12 mouse cellular contexts compared by ENCODE assay signal in the genomic region with DNA sequence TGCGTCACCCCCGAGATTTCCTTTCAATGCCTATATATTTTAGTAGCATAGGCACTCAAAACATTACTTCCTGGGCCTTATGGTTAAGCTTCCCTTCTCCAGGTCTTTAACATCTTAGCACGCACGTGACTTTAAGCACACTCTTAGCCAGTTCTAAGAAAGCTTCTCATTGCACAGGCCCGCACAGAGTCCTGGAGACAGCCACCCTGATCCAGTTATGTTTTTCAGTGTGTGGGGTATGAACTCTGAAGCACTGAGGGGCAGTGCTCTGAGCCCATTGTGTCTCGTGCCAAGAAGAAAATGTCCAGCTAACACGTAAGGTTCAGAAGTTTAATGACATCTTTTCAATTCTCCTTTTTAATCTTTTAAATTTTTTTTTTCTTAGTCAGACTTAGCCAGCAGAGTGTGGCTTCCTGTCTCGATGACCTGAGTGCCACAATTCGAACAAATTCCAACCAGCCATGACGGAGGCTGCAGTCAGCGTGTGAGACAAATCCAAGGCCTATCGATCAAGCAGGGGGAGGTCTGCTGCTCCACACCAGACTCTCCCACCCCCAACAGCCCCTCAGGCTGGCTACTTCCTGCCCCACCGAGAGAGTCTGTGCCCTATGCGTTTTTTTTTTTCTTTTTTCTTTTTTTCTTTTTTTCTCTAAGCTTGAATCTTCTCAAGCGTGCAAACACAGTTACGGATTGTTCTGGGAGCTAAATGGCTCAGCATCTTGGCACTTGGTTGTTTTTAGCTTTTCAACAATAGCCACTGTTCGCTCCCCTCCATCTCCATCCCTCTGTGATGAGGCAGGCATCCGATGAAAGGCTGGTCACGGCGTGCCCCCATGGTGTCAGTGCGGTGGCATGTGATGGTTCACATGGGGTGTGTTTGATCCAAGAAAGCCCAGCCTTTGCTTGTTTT.
DNase-seq lines count a peak whose midpoint lies in the region; ATAC-seq and TF ChIP-seq lines count a peak whose summit lies in the region.
"Had no signal": no experiment of that assay in that cellular context is flagged by ENCODE, and none has a peak within 500 bp of the region (broad histone marks: within the 10 kb centered on the region; RNA-seq: fewer than 3 reads in every experiment).

No protein-coding gene starts in this region.

- H3K79me2 ChIP-seq in C2C12 (ENCODE audit: control insufficient read depth, insufficient read depth): no peaks in the 10 kb centered on the region

- H3K27me3 ChIP-seq in heart, embryonic 12.5 days (replicated peaks): no peaks in the 10 kb centered on the region
- H3K27me3 ChIP-seq in C2C12 (ENCODE audit: control insufficient read depth, insufficient read depth, insufficient read length): no peaks in the 10 kb centered on the region
- H3K27me3 ChIP-seq in forebrain, embryonic 12.5 days: no peaks in the 10 kb centered on the region
- no peaks in the 10 kb centered on the region for H3K27me3 ChIP-seq in midbrain, embryonic 11.5 days (ENCODE audit: control insufficient read depth, insufficient read depth, low read length)
- H3K27me3 ChIP-seq: CH12.LX had no signal

- H3K79me3 ChIP-seq in C2C12 (ENCODE audit: low read depth): no peaks in the 10 kb centered on the region

- TF ChIP-seq CTCF in C2C12 (IDR thresholded peaks at IDR 0.05; ENCODE audit: control insufficient read depth, insufficient read depth, insufficient read length): no peak

- H3K9me3 ChIP-seq in heart, embryonic 12.5 days (replicated peaks): no peaks in the 10 kb centered on the region
- no peaks in the 10 kb centered on the region for H3K9me3 ChIP-seq in forebrain, embryonic 12.5 days
- H3K9me3 ChIP-seq in midbrain, embryonic 11.5 days (ENCODE audit: control insufficient read depth, low read length): no peaks in the 10 kb centered on the region

- peak; percentile 82 for DNase-seq in heart, adult 11 months
- DNase-seq in midbrain, embryonic 11.5 days (ENCODE audit: low spot score, missing footprints): peak; percentile 94
- DNase-seq in frontal cortex, postnatal 10 days (ENCODE audit: low spot score in 2 of 2): no peak
- no peak for DNase-seq in adipocyte (ENCODE audit: low spot score)
- DNase-seq: heart, postnatal 10 days had no signal

- peaks cover 15% of the 10 kb centered on the region for H3K36me3 ChIP-seq in heart, embryonic 12.5 days
- no peaks in the 10 kb centered on the region for H3K36me3 ChIP-seq in C2C12 (ENCODE audit: control insufficient read depth, insufficient read depth)
- no peaks in the 10 kb centered on the region for H3K36me3 ChIP-seq in forebrain, embryonic 12.5 days (replicated peaks)
- no peaks in the 10 kb centered on the region for H3K36me3 ChIP-seq in midbrain, embryonic 11.5 days (ENCODE audit: control insufficient read depth, insufficient read depth, low read length)

- no peak overlapping the region for H3K9ac ChIP-seq in heart, embryonic 12.5 days
- 0 out of 2 replicates have a peak overlapping the region, but pooled peaks have one; percentile 12 for H3K9ac ChIP-seq in forebrain, embryonic 12.5 days
- peak overlapping the region; percentile 27 for H3K9ac ChIP-seq in midbrain, embryonic 11.5 days (ENCODE audit: low read length)

- no peak overlapping the region for H3K4me2 ChIP-seq in heart, embryonic 12.5 days
- H3K4me2 ChIP-seq in forebrain, embryonic 12.5 days: peak overlapping the region; percentile 13; the same call in 1 of the 2 replicates
- no peak overlapping the region for H3K4me2 ChIP-seq in midbrain, embryonic 11.5 days

- H3K27ac ChIP-seq in heart, embryonic 12.5 days (ENCODE audit: poor library complexity, severe bottlenecking): no peak overlapping the region
- H3K27ac ChIP-seq in forebrain, embryonic 12.5 days: 0 out of 2 replicates have a peak overlapping the region, but pooled peaks have one; percentile 38
- peak overlapping the region; percentile 41 for H3K27ac ChIP-seq in midbrain, embryonic 11.5 days (ENCODE audit: low read depth, low read length)
- H3K27ac ChIP-seq: macrophage; stomach, postnatal 0 days had no signal

- no peak for ATAC-seq in heart, embryonic 12.5 days (ENCODE audit: insufficient number of reproducible peaks, low FRiP score)
- ATAC-seq in forebrain, embryonic 12.5 days (ENCODE audit: low FRiP score): peak; percentile 49; the same call in 1 of the 2 replicates
- peak; percentile 77 for ATAC-seq in midbrain, embryonic 11.5 days (ENCODE audit: low FRiP score)
- no peak for ATAC-seq in erythroid progenitor cell, adult 5-6 weeks (replicated peaks; ENCODE audit: low FRiP score, poor library complexity, severe bottlenecking)

- 62% methylated on average over 21 of the region's 21 CpGs for WGBS in heart, embryonic 12.5 days
- WGBS in forebrain, embryonic 12.5 days: 31% methylated on average over 21 of the region's 21 CpGs
- 27% methylated on average over 21 of the region's 21 CpGs for WGBS in midbrain, embryonic 11.5 days

- peaks cover 35% of the 10 kb centered on the region for H3K4me1 ChIP-seq in heart, embryonic 12.5 days (replicated peaks)
- H3K4me1 ChIP-seq in forebrain, embryonic 12.5 days: peaks cover 44% of the 10 kb centered on the region
- H3K4me1 ChIP-seq in midbrain, embryonic 11.5 days (ENCODE audit: control insufficient read depth, insufficient read depth, low read length): peaks cover 31% of the 10 kb centered on the region

- no peak overlapping the region for H3K4me3 ChIP-seq in heart, embryonic 12.5 days
- H3K4me3 ChIP-seq in C2C12 (ENCODE audit: insufficient read depth, poor library complexity, severe bottlenecking): no peak overlapping the region
- H3K4me3 ChIP-seq in forebrain, embryonic 12.5 days (replicated peaks): no peak overlapping the region
- H3K4me3 ChIP-seq in midbrain, embryonic 11.5 days (ENCODE audit: low read depth, low read length): no peak overlapping the region

- H3ac ChIP-seq in C2C12 (ENCODE audit: control insufficient read depth, insufficient read length, low read depth): no peak overlapping the region

TF ChIP-seq in C2C12, 6 proteins besides CTCF, POLR2A, EP300 and RAD21:
- TF ChIP-seq USF1 (IDR thresholded peaks at IDR 0.05; ENCODE audit: low read depth) (peak; percentile 39), MAX (IDR thresholded peaks at IDR 0.05) (no peak), CEBPB (IDR thresholded peaks at IDR 0.05; ENCODE audit: low read depth) (no peak), FOSL1 (IDR thresholded peaks at IDR 0.05; ENCODE audit: insufficient read depth, low read length, poor library complexity, severe bottlenecking) (no peak), MYOG (IDR thresholded peaks at IDR 0.05; ENCODE audit: control insufficient read depth, extremely low read depth, insufficient read length) (no peak), MYOD1 (IDR thresholded peaks at IDR 0.05; ENCODE audit: control insufficient read depth, insufficient read length, low read depth) (no peak)

Comparison
In these comparisons a context has a peak if more than half of its experiments do, and no peak if none do; other contexts are left out.
1. DNase-seq: peak in heart, adult 11 months (single experiment) and midbrain, embryonic 11.5 days (single experiment); none in frontal cortex, postnatal 10 days (0 of 2) and adipocyte (single experiment).
2. ATAC-seq: peak in forebrain, embryonic 12.5 days (single experiment) and midbrain, embryonic 11.5 days (single experiment); none in heart, embryonic 12.5 days (single experiment) and erythroid progenitor cell, adult 5-6 weeks (single experiment).